Mouse (Mus musculus): Measurements from ENCODE around the gene Zfp989.
"Not testable (repeated sequence)": the region's sequence is repeated elsewhere in the genome, so short reads cannot be mapped to it uniquely, and the experiment has no call there.

DNA sequence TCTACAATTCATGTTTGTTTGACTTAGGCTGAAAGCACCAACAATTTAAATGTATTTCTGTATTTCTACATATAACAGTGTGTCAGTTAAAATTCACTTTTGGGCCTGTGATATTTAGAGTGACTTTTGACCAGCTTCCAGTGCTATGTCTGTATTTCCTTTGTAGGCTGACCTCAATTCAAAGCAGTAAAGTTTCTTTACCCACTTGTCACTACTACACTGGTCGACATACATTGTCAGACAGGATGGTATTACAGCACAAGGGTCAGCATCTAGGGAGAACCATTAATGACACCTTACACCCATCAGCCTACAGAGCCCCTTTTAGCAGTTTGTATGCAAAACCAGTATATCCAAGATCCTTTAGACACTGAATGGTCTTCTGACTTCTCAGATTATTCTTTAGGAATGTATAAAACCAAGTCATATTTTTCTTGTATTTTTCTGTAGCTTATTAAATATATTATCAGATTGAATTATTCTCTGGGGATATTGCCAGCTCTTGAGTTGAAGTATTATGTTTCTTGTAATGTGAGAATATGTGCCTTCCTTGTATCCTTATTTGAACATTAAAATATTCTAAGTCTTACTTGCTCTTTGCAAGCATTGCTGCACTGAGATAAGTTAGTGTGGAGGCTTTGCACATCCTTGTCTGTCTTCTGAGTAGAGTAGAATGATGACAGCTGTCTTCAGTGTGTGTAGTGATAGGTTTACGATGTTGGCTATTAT lies 59.7 kb downstream of the Zfp989 start:
- TF ChIP-seq CTCF (IDR thresholded peaks at IDR 0.05; ENCODE audit: low read depth, low read length); POLR2A (IDR thresholded peaks at IDR 0.05; ENCODE audit: extremely low read depth, insufficient read depth, low read length): not testable (repeated sequence)
